Mouse (Mus musculus): ENCODE measurements around the gene Rbp1. TPM values are rescaled to one million over a fixed set of nuclear protein-coding genes. Genes with fewer than 3 reads are reported as not detected.

The Rbp1 gene
- total RNA-seq (2021), result 1 to 10 TPM; 7.4 to 7.9 TPM
- polyA plus RNA-seq (2012; rRNA removed), result 6.3 and 11.5 TPM in 2 replicates
- long read RNA-seq, transcript Rbp1-201 (4 exons, 2,652 nt), result major isoform, 14 of 28 reads
- long read RNA-seq, partial matches to known transcripts, result 12 of 28 reads
- long read RNA-seq, other reads (novel, unspliced or antisense), result 2 of 28 reads

DNA sequence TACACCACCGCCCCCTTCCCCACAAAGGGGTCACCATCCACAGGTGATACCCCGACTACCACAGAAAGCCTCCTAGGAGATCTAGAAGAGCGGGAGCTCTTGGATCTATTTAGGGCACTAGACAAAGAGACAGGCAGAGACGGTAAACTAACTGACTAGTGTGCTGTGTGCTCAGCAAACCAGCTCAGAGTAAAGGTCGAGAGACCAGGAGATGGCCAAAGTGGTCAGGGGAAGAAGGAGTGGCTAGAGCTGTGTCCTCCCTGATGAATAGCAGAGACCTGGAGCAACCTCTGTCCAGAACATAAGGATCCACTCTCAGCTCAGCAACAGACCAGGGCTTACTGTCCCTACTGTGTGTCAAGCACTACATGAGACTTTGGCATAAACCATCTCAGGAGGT lies at the start of gene Rbp1:
TSS of gene Rbp1 (plus strand) at position 306 of the 400 bp plus-strand sequence.
- WGBS, result 84% methylated on average over 5 of the region's 5 CpGs
- intact Hi-C loops (cut with DNase I), result no loop called here
- Histone ChIP-seq H3K36me3 (ENCODE audit: control insufficient read depth, insufficient read depth, low read length) (no peaks in the 10 kb centered on the region), H3K27ac (no peak within 1 kb of the TSS), H3K27me3 (ENCODE audit: control insufficient read depth, insufficient read depth, low read length) (no peaks in the 10 kb centered on the region; the same call in 1 of the 2 replicates), H3K4me3 (no peak within 1 kb of the TSS), H3K4me1 (ENCODE audit: control insufficient read depth, insufficient read depth, low read length) (no peaks in the 10 kb centered on the region; the same call in 1 of the 2 replicates), H3K9ac (ENCODE audit: low read depth, low read length) (no peak within 1 kb of the TSS), H3K79me2 (replicated peaks; ENCODE audit: control insufficient read depth, insufficient read depth, low read length) (no peaks in the 10 kb centered on the region)
- no peak for TF ChIP-seq CTCF (IDR thresholded peaks at IDR 0.05)
- TF ChIP-seq POLR2A (IDR thresholded peaks at IDR 0.05; ENCODE audit: insufficient read depth, low read depth, low read length), result no peak
- no peak for TF ChIP-seq EP300 (IDR thresholded peaks at IDR 0.05; ENCODE audit: insufficient read depth, low read depth, low read length)
- DNase-seq, result no peak

GRCm38 (mm10) chr9:98373358-98373757 lies 49.4 kb upstream of the Rbp1 start:
- TF ChIP-seq POLR2A (IDR thresholded peaks at IDR 0.05; ENCODE audit: insufficient read depth, low read depth, low read length) (no peak), CTCF (IDR thresholded peaks at IDR 0.05) (peak; percentile 24)
- no peaks in the 10 kb centered on the region for H3K36me3 ChIP-seq (ENCODE audit: control insufficient read depth, insufficient read depth, low read length)
- H3K27ac ChIP-seq, result no peak overlapping the region
- intact Hi-C loops (cut with DNase I), result no loop called here
- no peak overlapping the region for H3K9ac ChIP-seq (ENCODE audit: low read depth, low read length)
- no peaks in the 10 kb centered on the region for H3K27me3 ChIP-seq (ENCODE audit: control insufficient read depth, insufficient read depth, low read length)
- no peaks in the 10 kb centered on the region for H3K4me1 ChIP-seq (ENCODE audit: control insufficient read depth, insufficient read depth, low read length)
- WGBS, result 95% methylated on average over 5 of the region's 5 CpGs
- no peak for DNase-seq
- H3K4me3 ChIP-seq, result no peak overlapping the region
- no peaks in the 10 kb centered on the region for H3K79me2 ChIP-seq (replicated peaks; ENCODE audit: control insufficient read depth, insufficient read depth, low read length)

DNA sequence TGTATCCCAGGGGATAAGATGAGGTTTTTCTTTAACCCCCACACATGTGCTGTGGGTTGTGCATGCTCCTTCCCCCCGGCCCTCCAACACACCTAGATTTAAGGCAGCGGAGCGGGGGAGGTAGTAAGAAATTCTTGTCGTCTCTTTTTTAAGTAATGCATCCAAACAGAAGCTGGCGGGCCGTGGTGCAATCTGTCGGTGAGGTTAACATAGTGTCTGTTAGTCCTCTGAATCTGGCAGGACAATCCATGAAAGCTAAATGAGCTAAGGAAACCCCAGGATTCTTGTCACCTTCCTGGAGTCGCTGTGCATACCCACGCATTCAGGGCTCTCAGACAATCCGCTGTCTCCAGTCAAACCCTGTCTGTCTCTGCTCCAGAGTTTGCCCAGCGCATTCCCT lies 47.9 kb upstream of the Rbp1 start:
- no peak for DNase-seq
- no peaks in the 10 kb centered on the region for H3K36me3 ChIP-seq (ENCODE audit: control insufficient read depth, insufficient read depth, low read length)
- no peak overlapping the region for H3K4me3 ChIP-seq
- H3K27me3 ChIP-seq (ENCODE audit: control insufficient read depth, insufficient read depth, low read length), result no peaks in the 10 kb centered on the region
- no peak overlapping the region for H3K27ac ChIP-seq
- no peaks in the 10 kb centered on the region for H3K4me1 ChIP-seq (ENCODE audit: control insufficient read depth, insufficient read depth, low read length)
- no peak overlapping the region for H3K9ac ChIP-seq (ENCODE audit: low read depth, low read length)
- intact Hi-C loops (cut with DNase I), result no loop called here
- WGBS, result 86% methylated on average over 11 of the region's 11 CpGs
- TF ChIP-seq POLR2A (IDR thresholded peaks at IDR 0.05; ENCODE audit: insufficient read depth, low read depth, low read length) (no peak), CTCF (IDR thresholded peaks at IDR 0.05) (no peak), EP300 (IDR thresholded peaks at IDR 0.05; ENCODE audit: insufficient read depth, low read depth, low read length) (no peak)
- H3K79me2 ChIP-seq (replicated peaks; ENCODE audit: control insufficient read depth, insufficient read depth, low read length), result no peaks in the 10 kb centered on the region

DNA sequence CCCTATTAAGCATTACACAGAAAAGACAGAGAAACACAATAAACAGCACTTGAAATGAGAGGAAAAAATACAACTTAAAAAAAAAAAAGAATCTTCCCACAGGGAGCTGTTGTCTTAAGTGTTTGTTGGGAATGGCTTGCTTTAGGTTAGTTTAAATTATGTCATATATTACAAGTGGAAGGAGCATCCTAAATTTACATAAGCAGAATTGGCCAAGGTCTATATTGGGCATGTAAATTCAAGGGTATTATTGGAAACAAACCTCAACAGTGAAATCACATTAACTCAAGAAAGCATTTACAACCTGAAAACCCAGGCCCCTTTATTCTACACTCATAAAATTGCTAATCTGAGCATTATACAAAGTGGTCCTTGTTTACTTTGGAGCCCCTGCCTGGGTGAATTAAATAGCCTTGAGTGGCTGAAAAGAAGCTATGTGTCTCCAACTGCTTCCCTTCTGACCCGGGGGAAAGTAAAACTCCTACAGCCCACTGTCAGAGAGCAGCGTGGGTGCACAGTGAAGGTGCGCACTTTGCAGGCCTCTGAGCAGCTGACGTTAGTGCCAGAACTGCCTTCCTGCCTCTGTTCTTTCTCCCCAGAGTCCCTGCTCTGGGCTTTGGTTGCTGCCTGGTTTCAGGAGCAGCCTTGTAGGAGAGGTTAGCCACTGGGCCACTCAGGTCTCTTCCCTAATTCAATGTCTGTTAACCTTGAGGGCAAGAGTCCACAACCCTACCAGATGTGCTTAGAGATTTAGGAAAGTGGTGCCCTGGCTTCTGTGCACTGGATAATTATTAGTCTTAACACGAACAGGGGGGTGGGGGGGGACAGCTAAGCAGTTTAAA lies 47.2 kb upstream of the Rbp1 start:
- TF ChIP-seq EP300 (IDR thresholded peaks at IDR 0.05; ENCODE audit: insufficient read depth, low read depth, low read length) (no peak), CTCF (IDR thresholded peaks at IDR 0.05) (no peak), POLR2A (IDR thresholded peaks at IDR 0.05; ENCODE audit: insufficient read depth, low read depth, low read length) (no peak)
- no peak overlapping the region for H3K9ac ChIP-seq (ENCODE audit: low read depth, low read length)
- H3K4me1 ChIP-seq (ENCODE audit: control insufficient read depth, insufficient read depth, low read length), result no peaks in the 10 kb centered on the region
- WGBS, result 63% methylated on average over 5 of the region's 5 CpGs
- no peak overlapping the region for H3K4me3 ChIP-seq
- no peak for DNase-seq
- no peak overlapping the region for H3K27ac ChIP-seq
- intact Hi-C loops (cut with DNase I), result no loop called here
- H3K36me3 ChIP-seq (ENCODE audit: control insufficient read depth, insufficient read depth, low read length), result no peaks in the 10 kb centered on the region
- no peaks in the 10 kb centered on the region for H3K79me2 ChIP-seq (replicated peaks; ENCODE audit: control insufficient read depth, insufficient read depth, low read length)
- no peaks in the 10 kb centered on the region for H3K27me3 ChIP-seq (ENCODE audit: control insufficient read depth, insufficient read depth, low read length)

GRCm38 (mm10) chr9:98379736-98380135 lies 43.0 kb upstream of the Rbp1 start:
- intact Hi-C loops (cut with DNase I), result no loop called here
- H3K27me3 ChIP-seq (ENCODE audit: control insufficient read depth, insufficient read depth, low read length), result no peaks in the 10 kb centered on the region
- no peak overlapping the region for H3K9ac ChIP-seq (ENCODE audit: low read depth, low read length)
- DNase-seq, result no peak
- WGBS, result 81% methylated on average over 4 of the region's 4 CpGs
- no peaks in the 10 kb centered on the region for H3K79me2 ChIP-seq (replicated peaks; ENCODE audit: control insufficient read depth, insufficient read depth, low read length)
- H3K4me1 ChIP-seq (ENCODE audit: control insufficient read depth, insufficient read depth, low read length), result no peaks in the 10 kb centered on the region
- no peak overlapping the region for H3K4me3 ChIP-seq
- TF ChIP-seq CTCF (IDR thresholded peaks at IDR 0.05), result no peak
- no peak for TF ChIP-seq POLR2A (IDR thresholded peaks at IDR 0.05; ENCODE audit: insufficient read depth, low read depth, low read length)
- no peak for TF ChIP-seq EP300 (IDR thresholded peaks at IDR 0.05; ENCODE audit: insufficient read depth, low read depth, low read length)
- H3K27ac ChIP-seq, result no peak overlapping the region
- no peaks in the 10 kb centered on the region for H3K36me3 ChIP-seq (ENCODE audit: control insufficient read depth, insufficient read depth, low read length)

DNA sequence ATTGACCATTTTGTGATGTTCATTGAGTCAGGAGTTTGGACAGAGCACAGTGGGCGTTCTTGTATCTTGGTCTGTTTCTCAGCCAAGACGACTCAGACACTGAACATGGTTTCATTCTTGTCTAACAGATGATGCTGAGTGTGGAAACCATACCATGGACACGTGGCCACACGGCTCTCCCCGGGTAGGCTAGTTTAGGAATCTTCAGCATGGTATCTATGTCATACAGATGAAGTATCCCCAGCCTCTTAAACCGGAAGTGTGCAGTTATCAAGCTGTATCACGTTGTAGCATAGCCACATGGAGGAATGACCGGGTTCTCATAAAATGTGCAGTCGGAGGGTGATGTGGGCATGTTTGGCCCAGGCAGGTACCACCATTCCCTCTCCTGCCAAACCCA lies 42.2 kb upstream of the Rbp1 start:
- no peak overlapping the region for H3K27ac ChIP-seq
- intact Hi-C loops (cut with DNase I), result no loop called here
- no peak for DNase-seq
- no peaks in the 10 kb centered on the region for H3K4me1 ChIP-seq (ENCODE audit: control insufficient read depth, insufficient read depth, low read length)
- 85% methylated on average over 9 of the region's 9 CpGs for WGBS
- H3K36me3 ChIP-seq (ENCODE audit: control insufficient read depth, insufficient read depth, low read length), result no peaks in the 10 kb centered on the region
- no peak overlapping the region for H3K9ac ChIP-seq (ENCODE audit: low read depth, low read length)
- H3K27me3 ChIP-seq (ENCODE audit: control insufficient read depth, insufficient read depth, low read length), result no peaks in the 10 kb centered on the region
- TF ChIP-seq POLR2A (IDR thresholded peaks at IDR 0.05; ENCODE audit: insufficient read depth, low read depth, low read length) (no peak), CTCF (IDR thresholded peaks at IDR 0.05) (no peak), EP300 (IDR thresholded peaks at IDR 0.05; ENCODE audit: insufficient read depth, low read depth, low read length) (no peak)
- H3K79me2 ChIP-seq (replicated peaks; ENCODE audit: control insufficient read depth, insufficient read depth, low read length), result no peaks in the 10 kb centered on the region
- no peak overlapping the region for H3K4me3 ChIP-seq

Measured in heart, adult 2 months (tissue).